Mouse (Mus musculus): ENCODE measurements around the gene Polr3g.
"Not testable (repeated sequence)": the region's sequence is repeated elsewhere in the genome, so short reads cannot be mapped to it uniquely, and the experiment has no call there.

The Polr3g gene

GRCm38 (mm10) chr13:81710775-81711545, at the start of gene Polr3g, which contains the start of gene Mblac2:
TSS of gene Polr3g (minus strand) at chr13:81711013.
TSS of gene Mblac2 (plus strand) at chr13:81711341.
- DNase-seq = peak; percentile 94 to 98

- DNase-seq = peak; percentile 57 to 79
These were observed 49.6 kb upstream of the Polr3g start for GRCm38 (mm10) chr13:81760379-81760778.

GRCm38 (mm10) chr13:81757058-81757660, 46.3 kb upstream of the Polr3g start:
- peak in 1 of 2 experiments; percentile 8 for DNase-seq

- DNase-seq = no peak
These were observed 44.5 kb upstream of the Polr3g start for GRCm38 (mm10) chr13:81755324-81755723.

- DNase-seq = no peak
These were observed 44.1 kb upstream of the Polr3g start for GRCm38 (mm10) chr13:81754878-81755277.

- no peak for DNase-seq
These were observed 33.2 kb upstream of the Polr3g start for GRCm38 (mm10) chr13:81744092-81744396.

GRCm38 (mm10) chr13:81743391-81744091, 32.7 kb upstream of the Polr3g start:
- DNase-seq = peak in 1 of 2 experiments; percentile 11

- DNase-seq = peak in 1 of 2 experiments; percentile 6
These were observed 30.1 kb upstream of the Polr3g start for GRCm38 (mm10) chr13:81740898-81741297.

- DNase-seq = no peak
These were observed 25.8 kb upstream of the Polr3g start for GRCm38 (mm10) chr13:81736606-81737005.

- no peak for DNase-seq
These were observed 19.5 kb upstream of the Polr3g start for GRCm38 (mm10) chr13:81730362-81730761.

GRCm38 (mm10) chr13:81729102-81729501, 18.3 kb upstream of the Polr3g start:
- no peak for DNase-seq

GRCm38 (mm10) chr13:81728141-81728540, 17.3 kb upstream of the Polr3g start:
- DNase-seq = not testable (repeated sequence)

GRCm38 (mm10) chr13:81713896-81714295, 3.1 kb upstream of the Polr3g start:
- DNase-seq = no peak

GRCm38 (mm10) chr13:81711546-81712371, 946 bp upstream of the Polr3g start:
- DNase-seq = peak; percentile 12 to 52

- peak in 1 of 2 experiments; percentile 1 for DNase-seq
These were observed 547 bp downstream of the Polr3g start for GRCm38 (mm10) chr13:81710266-81710665.

GRCm38 (mm10) chr13:81709805-81710204, 1.0 kb downstream of the Polr3g start:
- DNase-seq = no peak

- DNase-seq = no peak
These were observed 4.5 kb downstream of the Polr3g start for GRCm38 (mm10) chr13:81706311-81706710.

GRCm38 (mm10) chr13:81703621-81704020, 7.2 kb downstream of the Polr3g start:
- no peak for DNase-seq

GRCm38 (mm10) chr13:81703148-81703547, 7.7 kb downstream of the Polr3g start:
- no peak for DNase-seq

- DNase-seq = peak in 1 of 2 experiments; percentile 9
These were observed 16.4 kb downstream of the Polr3g start for GRCm38 (mm10) chr13:81694446-81694845.

- peak in 1 of 2 experiments; percentile 27 for DNase-seq
These were observed 19.2 kb downstream of the Polr3g start for GRCm38 (mm10) chr13:81691606-81692005.

GRCm38 (mm10) chr13:81690477-81690876, 20.3 kb downstream of the Polr3g start:
- no peak for DNase-seq

- DNase-seq = no peak
These were observed 21.2 kb downstream of the Polr3g start for GRCm38 (mm10) chr13:81689587-81689986.

All from kidney, postnatal 36 days (tissue).